Mouse (Mus musculus) cortical plate, adult 2 months (tissue): ENCODE data around the gene Pcnt. TPM values are rescaled to one million over a fixed set of nuclear protein-coding genes. Genes with fewer than 3 reads are reported as not detected.

Source experiments
- H3K27ac ChIP-seq: fragments of 200-500 bp; 2 replicates; pipeline ENCODE4 v1.5.1; 2012; ENCODE audit warnings: low read length, control low read depth, inconsistent platforms; ENCODE audit not compliant: insufficient read depth
- H3K4me1 ChIP-seq: fragments of 200-500 bp; 2 replicates; pipeline ENCODE4 v1.6.1; 2011; ENCODE audit warnings: low read length; ENCODE audit not compliant: control insufficient read depth, insufficient read depth
- H3K4me3 ChIP-seq: fragments of 200-500 bp; 2 replicates; pipeline ENCODE4 v1.5.1; 2011; ENCODE audit warnings: mild to moderate bottlenecking, low read length, control low read depth; ENCODE audit not compliant: insufficient read depth
- CTCF ChIP-seq: fragments of 200-500 bp; IDR thresholded peaks from 2 replicates; pipeline ENCODE4 v1.5.1; 2011; ENCODE audit warnings: mild to moderate bottlenecking, control low read depth, low read length; ENCODE audit not compliant: insufficient read depth; ENCODE audit errors: extremely low read depth
- POLR2A ChIP-seq: fragments of 200-500 bp; IDR thresholded peaks from 2 replicates; pipeline ENCODE4 v1.6.1; 2011; ENCODE audit warnings: mild to moderate bottlenecking, low read length, control low read depth; ENCODE audit not compliant: insufficient read depth; ENCODE audit errors: extremely low read depth
- polyA plus RNA-seq: library from polyadenylated mRNA; depleted of rRNA; stranded (reverse); fragments of >200 nt; gene quantifications from 2 replicates; pipeline ENCODE4 v1.2.3, GENCODE M21; 2012; rRNA removed

The Pcnt gene
- polyA plus RNA-seq, 1 experiment = 25.2 TPM

DNA sequence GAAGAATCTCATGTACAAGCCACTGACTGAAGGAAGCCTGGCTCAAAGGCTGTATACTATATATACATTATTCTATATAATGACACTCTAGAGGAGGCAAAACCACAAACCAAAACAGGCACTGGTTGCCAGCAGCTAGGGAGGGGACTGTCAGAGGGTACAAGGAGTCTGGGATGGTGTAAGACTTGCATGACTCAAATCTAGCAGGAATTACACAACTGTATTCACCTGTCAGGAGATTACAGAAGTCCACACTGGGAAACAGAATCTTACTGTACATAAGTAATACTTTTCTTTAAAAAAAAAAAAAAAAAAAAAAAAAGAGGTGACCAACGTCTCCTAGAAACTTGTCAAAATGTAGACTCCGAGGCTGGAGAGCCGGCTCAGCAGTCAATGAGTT, 114.0 kb downstream of the Pcnt start:
- TF ChIP-seq POLR2A (no peak), CTCF (no peak)
- H3K4me1 ChIP-seq = peaks cover 2% of the 10 kb centered on the region
- H3K4me3 ChIP-seq = no peak overlapping the region
- H3K27ac ChIP-seq = no peak overlapping the region

DNA sequence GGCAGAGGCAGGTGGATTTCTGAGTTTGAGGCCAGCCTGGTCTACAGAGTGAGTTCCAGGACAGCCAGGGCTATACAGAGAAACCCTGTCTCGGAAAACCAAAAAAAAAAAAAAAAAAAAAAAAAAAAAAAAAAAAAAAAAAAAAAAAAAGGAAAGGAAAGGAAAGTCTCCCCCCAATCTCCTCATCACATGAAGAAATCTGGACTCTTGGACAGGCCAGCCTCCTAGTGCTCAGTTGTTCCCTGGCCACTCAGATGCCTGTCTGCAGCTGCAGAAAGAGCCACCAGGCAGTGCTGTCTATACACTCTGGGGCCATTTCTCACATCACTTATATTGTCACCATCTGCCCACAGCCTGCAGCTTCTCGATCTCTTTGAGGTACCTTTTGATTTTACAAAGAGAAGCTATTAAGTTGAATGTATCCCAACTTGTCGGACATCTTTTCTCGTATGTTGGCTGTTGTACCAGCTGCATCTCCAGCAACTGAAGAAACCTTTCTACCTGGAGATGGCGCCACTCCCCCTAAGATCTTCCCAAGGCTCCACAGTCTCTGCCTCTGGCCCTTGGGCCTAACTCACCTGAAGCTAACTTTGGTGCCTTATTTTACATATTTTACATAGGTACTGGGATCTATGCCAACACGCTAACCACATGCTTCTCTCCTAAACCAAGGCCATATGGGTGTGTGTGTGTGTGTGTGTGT, 116.1 kb downstream of the Pcnt start:
- TF ChIP-seq POLR2A (no peak), CTCF (peak; percentile 25; the same call in 1 of the 2 replicates)
- Histone ChIP-seq H3K4me1 (no peaks in the 10 kb centered on the region), H3K27ac (no peak overlapping the region), H3K4me3 (no peak overlapping the region)

DNA sequence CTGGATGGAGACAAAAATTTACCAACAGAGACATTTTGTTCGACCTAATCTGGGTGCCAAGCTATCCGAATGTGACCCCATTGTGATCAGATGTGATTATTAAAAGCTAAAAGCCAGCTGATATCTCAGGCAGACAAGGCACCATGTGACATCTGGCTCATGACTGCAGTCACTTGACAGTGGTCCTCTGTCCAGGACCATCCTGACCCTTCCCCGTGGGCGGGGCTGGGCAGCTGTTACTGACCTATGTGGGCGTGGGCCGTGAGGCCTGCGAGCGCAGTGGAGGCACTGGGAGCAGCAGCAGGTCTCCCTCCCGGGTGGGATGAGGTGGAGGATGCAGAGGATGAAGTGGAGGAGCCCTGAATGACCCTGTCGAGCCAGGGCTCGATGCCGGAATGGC, 125.0 kb downstream of the Pcnt start:
- H3K27ac ChIP-seq = 0 out of 2 replicates have a peak overlapping the region, but pooled peaks have one; percentile 10
- no peak overlapping the region for H3K4me3 ChIP-seq
- no peak for TF ChIP-seq POLR2A
- no peak for TF ChIP-seq CTCF
- peaks cover 6% of the 10 kb centered on the region for H3K4me1 ChIP-seq

DNA sequence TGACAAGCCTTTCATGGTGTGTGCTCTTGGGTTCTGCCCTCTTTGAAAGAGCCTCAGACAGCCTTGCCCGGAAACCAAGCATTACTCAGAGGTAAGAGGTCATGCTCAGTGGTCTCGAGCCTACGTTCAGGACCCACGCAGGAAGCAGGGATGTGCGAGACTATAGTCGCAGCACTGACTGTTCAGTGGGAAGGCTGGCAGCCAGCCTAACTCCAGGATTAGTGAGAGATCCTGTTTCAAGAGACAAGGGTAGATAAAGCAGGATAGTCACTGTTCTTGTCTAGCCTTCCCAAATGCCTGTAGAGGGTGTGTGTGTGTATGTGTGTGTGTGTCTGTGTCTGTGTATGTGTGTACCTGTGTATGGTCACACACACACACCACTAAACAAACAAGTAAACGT, 126.4 kb downstream of the Pcnt start:
- H3K4me1 ChIP-seq = peaks cover 6% of the 10 kb centered on the region
- H3K4me3 ChIP-seq = no peak overlapping the region
- TF ChIP-seq POLR2A (no peak), CTCF (no peak)
- H3K27ac ChIP-seq = peak overlapping the region; percentile 37; the same call in 1 of the 2 replicates

DNA sequence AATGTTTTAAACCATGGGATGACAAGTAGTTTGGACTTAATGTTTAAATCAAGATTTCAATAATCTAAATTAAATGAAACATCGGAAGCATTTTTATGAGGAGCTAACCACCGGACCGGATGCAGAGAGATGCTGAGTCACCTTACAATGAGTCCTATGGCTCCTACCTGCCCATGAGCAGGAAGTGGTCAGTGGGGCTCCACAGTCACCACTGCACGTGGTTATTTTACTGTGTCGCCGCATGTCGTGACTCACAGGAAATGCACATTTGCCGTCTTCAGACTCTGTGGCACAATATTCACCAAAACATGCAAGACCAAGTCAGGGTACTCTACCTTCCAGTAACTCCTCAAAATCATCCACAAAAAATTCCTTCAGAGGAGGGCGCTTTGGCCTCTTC, 135.8 kb downstream of the Pcnt start:
- peak overlapping the region; percentile 60; the same call in 1 of the 2 replicates for H3K27ac ChIP-seq

More for the DNA sequence above, 135.8 kb downstream of the Pcnt start:
- Histone ChIP-seq H3K4me1 (peaks cover 13% of the 10 kb centered on the region), H3K4me3 (no peak overlapping the region)
- no peak for TF ChIP-seq POLR2A
- no peak for TF ChIP-seq CTCF

Other genes with a start within 250 kb of the Pcnt start
- gene Prmt2, start 204.9 kb downstream of the Pcnt start, polyA plus RNA-seq = 79.9 and 81.2 TPM in 2 replicates
- gene S100b, start 188.9 kb downstream of the Pcnt start, polyA plus RNA-seq = 238 and 260 TPM in 2 replicates
- gene Dip2a, start 97.5 kb downstream of the Pcnt start, polyA plus RNA-seq = 48.7 and 49.2 TPM in 2 replicates
- gene AC141477.1, start 2.3 kb downstream of the Pcnt start, polyA plus RNA-seq = not detected in 2 replicates
- 0.23 TPM in 1 of 2 replicates, not detected in the other for gene 2610028H24Rik, start 6.3 kb upstream of the Pcnt start, polyA plus RNA-seq
- 56.0 and 59.4 TPM in 2 replicates for gene Mcm3ap, start 26.1 kb upstream of the Pcnt start, polyA plus RNA-seq
- gene Ybey, start 26.3 kb upstream of the Pcnt start, polyA plus RNA-seq = 3.6 and 3.8 TPM in 2 replicates
- gene Lss, start 88.8 kb upstream of the Pcnt start, polyA plus RNA-seq = 30.9 and 31.0 TPM in 2 replicates
- gene Spatc1l, start 119.5 kb upstream of the Pcnt start, polyA plus RNA-seq = 0.09 and 0.42 TPM in 2 replicates
- 0.04 and 0.06 TPM in 2 replicates for gene Ftcd, start 132.9 kb upstream of the Pcnt start, polyA plus RNA-seq
- 19.5 and 22.7 TPM in 2 replicates for gene Col6a2, start 180.8 kb upstream of the Pcnt start, polyA plus RNA-seq